Mouse (Mus musculus) liver, postnatal 0 days (tissue): ENCODE measurements around the gene Zc3h6. TPM values are rescaled to one million over a fixed set of nuclear protein-coding genes. Genes with fewer than 3 reads are reported as not detected.
"Not testable (repeated sequence)": the region's sequence is repeated elsewhere in the genome, so short reads cannot be mapped to it uniquely, and the experiment has no call there.

Experiments
- ATAC-seq: fragments of 200-750 bp; cut with Nextera tagmentation; 2 replicates; pipeline ENCODE4 v1.8.0; 2017; ENCODE audit warnings: mild to moderate bottlenecking, moderate library complexity
- DNase-seq: peaks from one replicate; pipeline ENCODE4 v3.0.0-alpha.2; 2016
- H3K27ac ChIP-seq: fragments of 300-500 bp; sonication (generic); 2 replicates; pipeline ENCODE4 v1.5.1; 2014; ENCODE audit warnings: antibody characterized with exemption, moderate library complexity, mild to moderate bottlenecking, low read depth
- H3K27me3 ChIP-seq: fragments of 300-500 bp; sonication (generic); 2 replicates; pipeline ENCODE4 v1.6.1; 2014; ENCODE audit warnings: low read length, control low read depth, mixed read lengths; ENCODE audit not compliant: insufficient read depth
- H3K36me3 ChIP-seq: fragments of 300-500 bp; sonication (generic); replicated peaks from 2 replicates; pipeline ENCODE4 v1.6.1; 2014; ENCODE audit warnings: mild to moderate bottlenecking, control low read depth, low read length, moderate library complexity, mixed read lengths; ENCODE audit not compliant: insufficient read depth
- H3K4me1 ChIP-seq: fragments of 300-500 bp; sonication (generic); 2 replicates; pipeline ENCODE4 v1.6.1; 2014; ENCODE audit warnings: antibody characterized with exemption, mild to moderate bottlenecking, control low read depth; ENCODE audit not compliant: insufficient read depth
- H3K4me2 ChIP-seq: fragments of 300-500 bp; sonication (generic); 2 replicates; pipeline ENCODE4 v1.6.1; 2014; ENCODE audit warnings: low read depth, mild to moderate bottlenecking, low read length, moderate library complexity, mixed read lengths
- H3K4me3 ChIP-seq: fragments of 300-500 bp; sonication (generic); 2 replicates; pipeline ENCODE4 v1.5.1; 2014; ENCODE audit warnings: low read depth, low read length
- H3K9ac ChIP-seq: fragments of 300-500 bp; sonication (generic); replicated peaks from 2 replicates; pipeline ENCODE4 v1.6.1; 2014; ENCODE audit warnings: mild to moderate bottlenecking, moderate library complexity
- H3K9me3 ChIP-seq: fragments of 300-500 bp; sonication (generic); 2 replicates; pipeline ENCODE4 v1.6.1; 2016; ENCODE audit warnings: mild to moderate bottlenecking, control low read depth, low read length, mixed read lengths
- CTCF ChIP-seq: sonication (generic); IDR thresholded peaks from 2 replicates; pipeline ENCODE4 v1.5.1; 2016; ENCODE audit warnings: antibody characterized with exemption, low read depth
- EP300 ChIP-seq: IDR thresholded peaks from 2 replicates; pipeline ENCODE4 v1.6.1; 2016; ENCODE audit warnings: antibody characterized with exemption, low read depth, mild to moderate bottlenecking
- WGBS: fragments of 180-500 bp; shearing (Covaris S2); extraction: QIAGEN DNeasy Blood & Tissue Kit; methylation state at CpG from one replicate; pipeline ENCODE4 v1.1.7; 2014; ENCODE audit not compliant: insufficient replicate concordance; 5-methylcytosine and 5-hydroxymethylcytosine counted together
- polyA plus RNA-seq: library from polyadenylated mRNA; unstranded; fragments of >200 nt; fragmentation: Nextera tagmentation; extraction: Ambion mirVana; gene quantifications from 2 replicates; pipeline ENCODE4 v1.2.1, GENCODE M21; 2015

Zc3h6 gene
- polyA plus RNA-seq, 1 experiment from 2014 or later: 0.97 TPM

DNA sequence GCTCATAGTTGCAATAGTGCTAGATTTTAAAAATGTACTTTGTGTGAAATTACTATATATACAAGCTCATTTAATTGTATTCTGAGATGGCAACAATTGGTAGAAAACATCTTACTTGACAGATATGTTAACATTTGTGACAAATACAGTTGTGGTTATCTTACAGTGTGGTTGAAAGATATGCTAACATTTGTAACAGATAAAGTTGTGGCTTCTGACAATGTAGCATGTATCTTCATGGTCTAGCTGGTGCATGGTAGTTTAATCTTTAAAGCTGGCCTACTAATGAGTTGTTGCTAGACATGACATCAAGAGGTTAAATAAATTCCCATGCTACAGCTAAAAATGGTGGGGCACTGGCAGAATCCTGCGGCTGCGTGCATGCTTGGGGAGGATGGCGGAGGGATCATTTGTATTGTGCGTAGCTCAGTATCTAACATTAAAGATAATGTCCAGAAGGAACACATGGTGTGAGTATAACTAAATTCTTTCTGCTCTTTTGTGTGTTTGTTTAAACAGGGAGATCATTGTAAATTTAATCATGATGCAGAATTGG is 39.1 kb downstream of the Zc3h6 start:
- no peak for ATAC-seq
- H3K36me3 ChIP-seq: no peaks in the 10 kb centered on the region

GRCm38 (mm10) chr2:129008867-129009266 is 41.7 kb downstream of the Zc3h6 start:
- H3K9ac ChIP-seq, ATAC-seq, H3K27me3 ChIP-seq, H3K4me1 ChIP-seq, H3K27ac ChIP-seq, H3K4me3 ChIP-seq, H3K9me3 ChIP-seq, H3K4me2 ChIP-seq, DNase-seq, H3K36me3 ChIP-seq: not testable (repeated sequence)
- WGBS: 78% methylated on average over 2 of the region's 2 CpGs
- TF ChIP-seq CTCF: peak; percentile 49

More for the DNA sequence above, 39.1 kb downstream of the Zc3h6 start:
- no peaks in the 10 kb centered on the region for H3K27me3 ChIP-seq
- 61% methylated on average over 4 of the region's 4 CpGs for WGBS
- no peak overlapping the region for H3K27ac ChIP-seq
- no peak overlapping the region for H3K9ac ChIP-seq
- DNase-seq: no peak
- H3K4me2 ChIP-seq: no peak overlapping the region
- H3K4me3 ChIP-seq: no peak overlapping the region
- TF ChIP-seq CTCF (no peak), EP300 (peak; percentile 41; the same call in 1 of the 2 replicates)
- H3K4me1 ChIP-seq: no peaks in the 10 kb centered on the region
- H3K9me3 ChIP-seq: no peaks in the 10 kb centered on the region

GRCm38 (mm10) chr2:129020106-129020505 is 52.9 kb downstream of the Zc3h6 start:
- no peaks in the 10 kb centered on the region for H3K4me1 ChIP-seq
- H3K9ac ChIP-seq: no peak overlapping the region
- no peak overlapping the region for H3K4me3 ChIP-seq
- no peak for ATAC-seq
- no peak for DNase-seq
- H3K27ac ChIP-seq: no peak overlapping the region
- WGBS: 69% methylated on average over 2 of the region's 2 CpGs
- no peaks in the 10 kb centered on the region for H3K27me3 ChIP-seq
- H3K9me3 ChIP-seq: no peaks in the 10 kb centered on the region
- H3K4me2 ChIP-seq: no peak overlapping the region
- H3K36me3 ChIP-seq: no peaks in the 10 kb centered on the region
- TF ChIP-seq EP300 (no peak), CTCF (no peak)

DNA sequence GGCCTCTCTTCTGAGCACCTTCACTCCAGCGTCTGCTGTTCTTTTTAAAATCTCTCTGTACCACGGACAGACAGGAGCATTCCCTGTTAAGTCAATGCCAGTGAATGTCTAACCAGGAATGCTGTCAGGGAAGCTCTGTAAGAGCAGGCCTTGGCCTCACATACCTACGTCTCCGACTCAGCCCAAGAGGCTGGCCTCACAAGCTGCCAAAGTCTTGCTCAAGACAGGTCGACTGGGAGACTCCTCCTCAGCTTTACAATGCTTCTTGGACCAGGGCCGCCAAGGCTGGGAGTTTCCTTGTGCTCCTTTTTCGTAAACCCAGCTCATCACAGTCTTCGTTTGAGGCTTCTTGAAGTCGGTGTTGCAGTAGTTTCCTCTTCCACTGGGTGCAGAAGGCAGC is 57.6 kb downstream of the Zc3h6 start:
- no peak overlapping the region for H3K27ac ChIP-seq
- H3K4me2 ChIP-seq: no peak overlapping the region
- DNase-seq (no peak), ATAC-seq (no peak)
- H3K9ac ChIP-seq: no peak overlapping the region
- H3K36me3 ChIP-seq: no peaks in the 10 kb centered on the region
- TF ChIP-seq CTCF (no peak), EP300 (no peak)
- H3K27me3 ChIP-seq: no peaks in the 10 kb centered on the region
- no peaks in the 10 kb centered on the region for H3K4me1 ChIP-seq
- 66% methylated on average over 9 of the region's 9 CpGs for WGBS
- no peaks in the 10 kb centered on the region for H3K9me3 ChIP-seq
- no peak overlapping the region for H3K4me3 ChIP-seq

DNA sequence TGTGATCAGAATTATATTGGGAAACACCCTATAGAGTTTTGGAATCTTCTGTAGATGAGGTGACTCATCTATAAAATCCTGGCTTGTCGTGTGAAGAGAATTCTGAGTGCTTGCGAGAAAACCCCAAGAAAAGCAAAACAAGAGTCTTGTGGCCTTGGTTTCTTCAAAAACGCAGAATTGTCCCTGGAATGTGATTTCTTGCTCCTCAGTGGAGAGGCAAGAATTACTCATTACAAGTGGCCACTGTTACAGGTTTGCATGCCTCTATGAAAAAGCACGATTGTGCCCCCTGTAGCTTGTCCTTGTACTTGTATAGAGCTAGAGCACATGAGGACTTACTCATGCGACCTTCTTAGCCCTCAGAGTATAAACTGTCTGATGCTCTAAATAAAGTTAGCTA is 68.2 kb downstream of the Zc3h6 start:
- ATAC-seq (no peak), DNase-seq (no peak)
- Histone ChIP-seq H3K27ac (no peak overlapping the region), H3K4me2 (no peak overlapping the region), H3K27me3 (peaks cover 31% of the 10 kb centered on the region), H3K4me3 (no peak overlapping the region), H3K4me1 (peaks cover 5% of the 10 kb centered on the region; the same call in 1 of the 2 replicates), H3K9ac (no peak overlapping the region), H3K9me3 (no peaks in the 10 kb centered on the region), H3K36me3 (no peaks in the 10 kb centered on the region)
- no peak for TF ChIP-seq EP300
- no peak for TF ChIP-seq CTCF
- 73% methylated on average over 5 of the region's 5 CpGs for WGBS

GRCm38 (mm10) chr2:129038426-129038936 is 71.3 kb downstream of the Zc3h6 start:
- H3K4me2 ChIP-seq: peak overlapping the region; percentile 63
- no peak overlapping the region for H3K9ac ChIP-seq
- H3K27ac ChIP-seq: no peak overlapping the region
- DNase-seq (no peak), ATAC-seq (peak; percentile 5; the same call in 1 of the 2 replicates)
- H3K36me3 ChIP-seq: no peaks in the 10 kb centered on the region
- H3K27me3 ChIP-seq: peaks cover 38% of the 10 kb centered on the region
- peaks cover 5% of the 10 kb centered on the region; the same call in 1 of the 2 replicates for H3K4me1 ChIP-seq
- 31% methylated on average over 15 of the region's 15 CpGs for WGBS
- H3K9me3 ChIP-seq: no peaks in the 10 kb centered on the region
- TF ChIP-seq CTCF: no peak
- TF ChIP-seq EP300: no peak
- H3K4me3 ChIP-seq: peak overlapping the region; percentile 13
